Mouse (Mus musculus) forebrain, embryonic 12.5 days (tissue): ENCODE measurements around the gene Gpx5. TPM values are rescaled to one million over a fixed set of nuclear protein-coding genes. Genes with fewer than 3 reads are reported as not detected.
A peak's percentile ranks its signal among the peaks of the same experiment; 100 is the strongest.

Experiments
- ATAC-seq: fragments of 200-750 bp; cut with Nextera tagmentation; 2 replicates; pipeline ENCODE4 v1.8.0; 2017; ENCODE audit warnings: moderate TSS enrichment; ENCODE audit not compliant: low FRiP score
- H3K27ac ChIP-seq: fragments of 300-500 bp; sonication (generic); 2 replicates; pipeline ENCODE4 v1.5.1; 2016; ENCODE audit warnings: mild to moderate bottlenecking
- H3K27me3 ChIP-seq: fragments of 300-500 bp; sonication (generic); 2 replicates; pipeline ENCODE4 v1.6.1; 2016; ENCODE audit warnings: mild to moderate bottlenecking
- H3K36me3 ChIP-seq: fragments of 300-500 bp; sonication (generic); replicated peaks from 2 replicates; pipeline ENCODE4 v1.6.1; 2016; ENCODE audit warnings: mild to moderate bottlenecking
- H3K4me1 ChIP-seq: fragments of 300-500 bp; sonication (generic); 2 replicates; pipeline ENCODE4 v1.6.1; 2016
- H3K4me2 ChIP-seq: fragments of 300-500 bp; sonication (generic); 2 replicates; pipeline ENCODE4 v1.6.1; 2016; ENCODE audit warnings: mild to moderate bottlenecking, moderate library complexity
- H3K4me3 ChIP-seq: fragments of 300-500 bp; sonication (generic); replicated peaks from 2 replicates; pipeline ENCODE4 v1.5.1; 2016; ENCODE audit warnings: mild to moderate bottlenecking
- H3K9ac ChIP-seq: fragments of 300-500 bp; sonication (generic); 2 replicates; pipeline ENCODE4 v1.6.1; 2016; ENCODE audit warnings: mild to moderate bottlenecking
- H3K9me3 ChIP-seq: fragments of 300-500 bp; sonication (generic); 2 replicates; pipeline ENCODE4 v1.6.1; 2016
- WGBS: fragments of 180-500 bp; shearing (Covaris S2); methylation state at CpG from one replicate; pipeline ENCODE4 v1.1.7; 2016; 5-methylcytosine and 5-hydroxymethylcytosine counted together
- polyA plus RNA-seq: library from polyadenylated mRNA; unstranded; fragments of >200 nt; fragmentation: Nextera tagmentation; extraction: Ambion mirVana; gene quantifications from 2 replicates; pipeline ENCODE4 v1.2.1, GENCODE M21; 2016

Gpx5 gene
- polyA plus RNA-seq, 1 experiment from 2014 or later, result not detected

- H3K4me2 ChIP-seq, result no peak overlapping the region
- H3K9me3 ChIP-seq, result no peaks in the 10 kb centered on the region
- H3K36me3 ChIP-seq, result no peaks in the 10 kb centered on the region
- no peaks in the 10 kb centered on the region for H3K27me3 ChIP-seq
- no peak overlapping the region for H3K9ac ChIP-seq
- no peak for ATAC-seq
- H3K4me3 ChIP-seq, result no peak overlapping the region
- no peaks in the 10 kb centered on the region for H3K4me1 ChIP-seq
- WGBS, result 77% methylated on average over 3 of the region's 3 CpGs
- H3K27ac ChIP-seq, result no peak overlapping the region
Observed at GRCm38 (mm10) chr13:21304483-21305066, 12.0 kb upstream of the Gpx5 start.

- ATAC-seq, result no peak
- 42% methylated on average over 3 of the region's 3 CpGs for WGBS
- no peaks in the 10 kb centered on the region for H3K27me3 ChIP-seq
- H3K27ac ChIP-seq, result no peak overlapping the region
- H3K4me2 ChIP-seq, result no peak overlapping the region
- H3K4me3 ChIP-seq, result no peak overlapping the region
- H3K9ac ChIP-seq, result no peak overlapping the region
- no peaks in the 10 kb centered on the region for H3K9me3 ChIP-seq
- H3K36me3 ChIP-seq, result no peaks in the 10 kb centered on the region
- no peaks in the 10 kb centered on the region for H3K4me1 ChIP-seq
Observed at GRCm38 (mm10) chr13:21298557-21298956, 6.0 kb upstream of the Gpx5 start.

GRCm38 (mm10) chr13:21279559-21279958 lies 13.0 kb downstream of the Gpx5 start:
- peak; percentile 51 for ATAC-seq
- 1% methylated on average over 13 of the region's 13 CpGs for WGBS
- H3K4me1 ChIP-seq, result peaks cover 9% of the 10 kb centered on the region
- H3K9ac ChIP-seq, result peak overlapping the region; percentile 45; the same call in 1 of the 2 replicates
- H3K4me3 ChIP-seq, result peak overlapping the region; percentile 49
- peaks cover 12% of the 10 kb centered on the region for H3K27me3 ChIP-seq
- H3K9me3 ChIP-seq, result no peaks in the 10 kb centered on the region
- peak overlapping the region; percentile 59 for H3K4me2 ChIP-seq
- H3K36me3 ChIP-seq, result no peaks in the 10 kb centered on the region
- no peak overlapping the region for H3K27ac ChIP-seq

- peaks cover 9% of the 10 kb centered on the region for H3K4me1 ChIP-seq
- H3K9me3 ChIP-seq, result no peaks in the 10 kb centered on the region
- no peak overlapping the region for H3K27ac ChIP-seq
- 0 out of 2 replicates have a peak, but pooled peaks have one; percentile 1 for ATAC-seq
- H3K4me2 ChIP-seq, result peak overlapping the region; percentile 59
- peak overlapping the region; percentile 45; the same call in 1 of the 2 replicates for H3K9ac ChIP-seq
- H3K4me3 ChIP-seq, result peak overlapping the region; percentile 49
- no peaks in the 10 kb centered on the region for H3K36me3 ChIP-seq
- H3K27me3 ChIP-seq, result peaks cover 12% of the 10 kb centered on the region
- WGBS, result 9% methylated on average over 8 of the region's 8 CpGs
Observed at GRCm38 (mm10) chr13:21279076-21279475, 13.5 kb downstream of the Gpx5 start.

GRCm38 (mm10) chr13:21276551-21276950 lies 16.0 kb downstream of the Gpx5 start:
- peak overlapping the region; percentile 57 for H3K4me3 ChIP-seq

GRCm38 (mm10) chr13:21275815-21276550 lies 16.5 kb downstream of the Gpx5 start:
- peak overlapping the region; percentile 57 for H3K4me3 ChIP-seq
- H3K36me3 ChIP-seq, result no peaks in the 10 kb centered on the region
- peaks cover 18% of the 10 kb centered on the region for H3K27me3 ChIP-seq
- no peaks in the 10 kb centered on the region for H3K9me3 ChIP-seq
- H3K4me2 ChIP-seq, result peak overlapping the region; percentile 55
- under 1% methylated on average over 25 of the region's 25 CpGs for WGBS
- H3K4me1 ChIP-seq, result peaks cover 9% of the 10 kb centered on the region
- H3K27ac ChIP-seq, result no peak overlapping the region
- peak; percentile 84 for ATAC-seq
- H3K9ac ChIP-seq, result peak overlapping the region; percentile 59

More at GRCm38 (mm10) chr13:21276551-21276950, 16.0 kb downstream of the Gpx5 start:
- Histone ChIP-seq H3K4me2 (peak overlapping the region; percentile 55), H3K9me3 (no peaks in the 10 kb centered on the region), H3K27ac (no peak overlapping the region), H3K4me1 (peaks cover 9% of the 10 kb centered on the region), H3K36me3 (no peaks in the 10 kb centered on the region), H3K9ac (peak overlapping the region; percentile 59), H3K27me3 (peaks cover 18% of the 10 kb centered on the region)
- under 1% methylated on average over 9 of the region's 9 CpGs for WGBS
- 0 out of 2 replicates have a peak, but pooled peaks have one; percentile 3 for ATAC-seq

- Histone ChIP-seq H3K4me2 (peak overlapping the region; percentile 55), H3K4me1 (peaks cover 9% of the 10 kb centered on the region), H3K4me3 (peak overlapping the region; percentile 57), H3K27ac (0 out of 2 replicates have a peak overlapping the region, but pooled peaks have one; percentile 25), H3K9ac (peak overlapping the region; percentile 47), H3K36me3 (no peaks in the 10 kb centered on the region), H3K27me3 (peaks cover 18% of the 10 kb centered on the region), H3K9me3 (no peaks in the 10 kb centered on the region)
- WGBS, result under 1% methylated on average over 29 of the region's 29 CpGs
- peak; percentile 75 for ATAC-seq
Observed at GRCm38 (mm10) chr13:21275021-21275814, 17.3 kb downstream of the Gpx5 start.

- Histone ChIP-seq H3K27me3 (peaks cover 13% of the 10 kb centered on the region; the same call in 1 of the 2 replicates), H3K4me2 (peak overlapping the region; percentile 37), H3K4me3 (0 out of 2 replicates have a peak overlapping the region, but pooled peaks have one; percentile 4), H3K9me3 (no peaks in the 10 kb centered on the region), H3K36me3 (no peaks in the 10 kb centered on the region), H3K27ac (no peak overlapping the region), H3K9ac (no peak overlapping the region), H3K4me1 (peaks cover 10% of the 10 kb centered on the region)
- no peak for ATAC-seq
- 2% methylated on average over 1 of the region's 1 CpGs for WGBS
Observed at GRCm38 (mm10) chr13:21268262-21268661, 24.3 kb downstream of the Gpx5 start.

- Histone ChIP-seq H3K9ac (no peak overlapping the region), H3K36me3 (no peaks in the 10 kb centered on the region), H3K27me3 (peaks cover 15% of the 10 kb centered on the region), H3K9me3 (no peaks in the 10 kb centered on the region), H3K27ac (no peak overlapping the region), H3K4me2 (peak overlapping the region; percentile 37), H3K4me1 (peaks cover 10% of the 10 kb centered on the region), H3K4me3 (no peak overlapping the region)
- WGBS, result 8% methylated on average over 4 of the region's 4 CpGs
- ATAC-seq, result no peak
Observed at GRCm38 (mm10) chr13:21267541-21267940, 25.0 kb downstream of the Gpx5 start.

- Histone ChIP-seq H3K9me3 (no peaks in the 10 kb centered on the region), H3K4me1 (peaks cover 10% of the 10 kb centered on the region), H3K4me3 (no peak overlapping the region), H3K36me3 (no peaks in the 10 kb centered on the region), H3K27ac (no peak overlapping the region), H3K9ac (no peak overlapping the region), H3K27me3 (peaks cover 30% of the 10 kb centered on the region), H3K4me2 (no peak overlapping the region)
- ATAC-seq, result no peak
- 48% methylated on average over 2 of the region's 2 CpGs for WGBS
Observed at GRCm38 (mm10) chr13:21265736-21266135, 26.8 kb downstream of the Gpx5 start.

- H3K27me3 ChIP-seq, result peaks cover 30% of the 10 kb centered on the region
- peak overlapping the region; percentile 49 for H3K4me2 ChIP-seq
- WGBS, result under 1% methylated on average over 11 of the region's 11 CpGs
- peak overlapping the region; percentile 46 for H3K4me3 ChIP-seq
- peak overlapping the region; percentile 44 for H3K9ac ChIP-seq
- no peaks in the 10 kb centered on the region for H3K9me3 ChIP-seq
- ATAC-seq, result no peak
- peaks cover 17% of the 10 kb centered on the region for H3K4me1 ChIP-seq
- H3K27ac ChIP-seq, result no peak overlapping the region
- H3K36me3 ChIP-seq, result no peaks in the 10 kb centered on the region
Observed at GRCm38 (mm10) chr13:21264366-21264765, 28.2 kb downstream of the Gpx5 start.

GRCm38 (mm10) chr13:21263910-21264309 lies 28.6 kb downstream of the Gpx5 start:
- H3K4me3 ChIP-seq, result peak overlapping the region; percentile 46
- H3K4me1 ChIP-seq, result peaks cover 17% of the 10 kb centered on the region
- H3K9me3 ChIP-seq, result no peaks in the 10 kb centered on the region
- H3K36me3 ChIP-seq, result no peaks in the 10 kb centered on the region
- H3K27ac ChIP-seq, result no peak overlapping the region
- ATAC-seq, result no peak
- H3K9ac ChIP-seq, result peak overlapping the region; percentile 44
- peak overlapping the region; percentile 49 for H3K4me2 ChIP-seq
- H3K27me3 ChIP-seq, result peaks cover 30% of the 10 kb centered on the region
- under 1% methylated on average over 11 of the region's 11 CpGs for WGBS
